Mouse (Mus musculus) liver, postnatal 0 days (tissue): Measurements from ENCODE around the gene Pgbd5.

Experiments used
- CTCF ChIP-seq: sonication (generic); IDR thresholded peaks from 2 replicates; pipeline ENCODE4 v1.5.1; 2016; ENCODE audit warnings: antibody characterized with exemption, low read depth
- EP300 ChIP-seq: IDR thresholded peaks from 2 replicates; pipeline ENCODE4 v1.6.1; 2016; ENCODE audit warnings: antibody characterized with exemption, low read depth, mild to moderate bottlenecking

DNA sequence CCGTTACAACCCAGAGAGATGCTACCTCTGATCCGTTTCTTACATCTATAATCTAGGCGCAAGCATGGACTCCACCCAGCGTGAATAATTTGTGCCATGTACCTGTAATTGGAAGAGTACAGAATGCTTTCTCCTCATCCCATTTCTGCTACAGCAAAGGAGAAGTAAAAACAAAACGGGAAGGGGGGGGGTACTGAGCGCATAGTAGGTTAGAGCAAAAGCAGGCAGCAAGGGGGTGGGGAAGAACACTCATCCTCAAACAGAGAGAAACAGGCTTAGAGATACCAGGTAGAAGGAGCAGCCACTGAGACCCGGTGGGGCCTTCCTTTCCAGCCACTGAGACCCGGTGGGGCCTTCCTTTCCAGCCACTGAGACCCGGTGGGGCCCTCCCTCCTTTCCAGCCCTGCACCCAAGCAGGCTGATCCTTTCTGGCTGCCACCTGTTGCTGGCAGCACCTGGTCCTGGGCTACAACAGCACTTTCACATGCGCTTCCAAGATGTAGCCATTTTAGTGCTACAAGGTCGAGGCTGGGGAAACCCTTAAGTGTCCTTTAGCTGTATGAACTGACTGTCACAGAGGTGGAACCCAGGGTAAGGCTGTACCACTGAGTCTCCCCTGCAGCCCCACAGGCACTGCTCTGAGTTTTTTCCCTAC lies 77.6 kb downstream of the Pgbd5 start:
- TF ChIP-seq EP300, result no peak
- TF ChIP-seq CTCF, result no peak
